Mouse (Mus musculus): ENCODE results near the gene Wscd2.

DNA sequence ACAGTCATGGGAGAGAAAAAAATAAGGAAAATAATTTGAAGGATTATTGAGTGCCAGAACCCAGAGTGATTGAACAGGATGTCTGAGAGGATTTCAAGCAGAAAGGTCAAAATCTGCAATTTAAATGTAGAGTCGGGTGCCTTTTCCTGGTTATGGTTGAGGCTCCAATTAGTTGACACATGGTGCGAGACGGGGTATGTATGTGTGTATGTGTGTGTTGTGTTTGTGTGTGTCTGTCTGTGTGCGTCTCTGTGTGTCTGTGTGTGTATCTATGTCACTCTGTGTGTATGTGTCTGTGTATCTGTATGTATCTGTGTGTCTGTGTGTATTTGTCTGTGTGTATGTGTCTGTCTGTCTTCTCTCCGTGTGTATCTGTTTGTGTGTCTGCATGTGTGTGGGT is 11.1 kb upstream of the Wscd2 start:
- TF ChIP-seq CTCF (IDR thresholded peaks at IDR 0.05; ENCODE audit: control insufficient read depth, insufficient read depth, insufficient replicate concordance, low read depth, low read length): no peak
- TF ChIP-seq POLR2A (IDR thresholded peaks at IDR 0.05; ENCODE audit: control insufficient read depth, low read depth, low read length): no peak

Measured in testis, adult 2 months (tissue).